ENCODE assay signal across 8 mouse cellular contexts in genomic region chr11:120315832-120316689, GRCm38 (mm10). TPM values are rescaled to one million over a fixed set of nuclear protein-coding genes. Genes with fewer than 3 reads are reported as not detected.
DNase-seq lines count a peak whose midpoint lies in the region; ATAC-seq lines count a peak whose summit lies in the region.

No protein-coding gene starts in this region.

- peak overlapping the region; percentile 97 for H3K27ac ChIP-seq in hindbrain, embryonic 14.5 days

- peak; percentile 80 for DNase-seq in T-cell, adult 2 months (ENCODE audit: low spot score)
- peak; percentile 92 to 94 for DNase-seq in cerebellum, postnatal 25 days
- peak; percentile 83 to 85 for DNase-seq in frontal cortex, postnatal 25 days (ENCODE audit: low spot score in 2 of 2)
- peak; percentile 93 for DNase-seq in hindbrain, embryonic 14.5 days (ENCODE audit: low spot score)
- peak; percentile 75 to 78 for DNase-seq in layer of hippocampus, postnatal 25 days (ENCODE audit: extremely low spot score in 1 of 2, low spot score in 1 of 2)
- DNase-seq in lung, postnatal 14 days: peak; percentile 89
- DNase-seq in ovary, postnatal 36 days (ENCODE audit: low spot score): peak; percentile 89
- peak; percentile 89 for DNase-seq in thymus, postnatal 14 days

- H3K4me3 ChIP-seq in hindbrain, embryonic 14.5 days (replicated peaks; ENCODE audit: low read length): peak overlapping the region; percentile 45

- peak overlapping the region; percentile 77 for H3K9ac ChIP-seq in hindbrain, embryonic 14.5 days

- H3K27me3 ChIP-seq in hindbrain, embryonic 14.5 days (ENCODE audit: control insufficient read depth, insufficient read depth, low read length): no peaks in the 10 kb centered on the region

- 3% methylated on average over 33 of the region's 37 CpGs for WGBS in hindbrain, embryonic 14.5 days

- peaks cover 32% of the 10 kb centered on the region for H3K4me1 ChIP-seq in hindbrain, embryonic 14.5 days (replicated peaks; ENCODE audit: control insufficient read depth, insufficient read depth, low read length)

- H3K9me3 ChIP-seq in hindbrain, embryonic 14.5 days (ENCODE audit: control insufficient read depth, low read length): no peaks in the 10 kb centered on the region

- no peaks in the 10 kb centered on the region for H3K36me3 ChIP-seq in hindbrain, embryonic 14.5 days (replicated peaks; ENCODE audit: control insufficient read depth, insufficient read depth)

- peak overlapping the region; percentile 93 for H3K4me2 ChIP-seq in hindbrain, embryonic 14.5 days (replicated peaks)

- ATAC-seq in hindbrain, embryonic 14.5 days (ENCODE audit: low FRiP score): peak; percentile 97

RNA-seq across cellular contexts. Expression of gene Actg1, which starts 32.3 kb away (rescaled TPM):
- polyA plus RNA-seq in hindbrain, embryonic 14.5 days (2014; fragmentation: Nextera tagmentation; extraction: Ambion mirVana): 4,053 and 4,080 TPM in 2 replicates
- 1,000 to 10,000 TPM; 1,451 to 1,562 TPM for total RNA-seq in layer of hippocampus, postnatal 25 days (2021)

RNA-seq across cellular contexts. Expression of gene Fscn2, which starts 45.3 kb away (rescaled TPM):
- 1.6 and 2.2 TPM in 2 replicates for polyA plus RNA-seq in hindbrain, embryonic 14.5 days (2014; fragmentation: Nextera tagmentation; extraction: Ambion mirVana)
- total RNA-seq in layer of hippocampus, postnatal 25 days (2021): under 1 TPM in 1 of 2 experiments, not detected in 1; 0.89 TPM

Comparison
In these comparisons a context has a peak if more than half of its experiments do, and no peak if none do; other contexts are left out.
1. Peak in every context shown above with its lines: DNase-seq, ATAC-seq, H3K4me3 ChIP-seq and H3K27ac ChIP-seq.